Mouse (Mus musculus): ENCODE data around the gene Ppib.

DNA sequence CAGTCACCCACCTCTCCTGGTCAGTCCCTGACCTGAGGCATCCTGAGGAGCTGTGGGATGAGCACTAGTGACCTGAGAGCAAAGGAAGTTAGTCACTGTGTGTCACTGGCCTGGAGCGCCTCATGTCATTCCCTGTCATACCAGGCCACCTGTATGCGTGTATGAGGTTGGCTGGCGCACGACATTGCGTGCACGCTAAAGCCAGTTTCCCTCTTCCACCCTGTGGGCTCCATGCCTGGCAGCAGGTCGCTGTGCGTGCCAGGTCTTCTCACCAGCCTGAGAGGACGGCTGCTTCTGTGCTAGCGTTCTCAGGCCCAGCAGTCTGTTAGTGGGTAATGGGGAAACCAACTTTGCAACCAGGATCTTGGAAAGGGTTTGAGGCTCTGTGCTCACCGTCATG, 4.3 kb downstream of the Ppib start:
- no peak for TF ChIP-seq CTCF (IDR thresholded peaks at IDR 0.05)
- TF ChIP-seq POLR2A (IDR thresholded peaks at IDR 0.05; ENCODE audit: insufficient read depth, low read depth, low read length) = no peak
- no peak for TF ChIP-seq EP300 (IDR thresholded peaks at IDR 0.05; ENCODE audit: insufficient read depth, low read depth, low read length)
